Mouse (Mus musculus) gastrocnemius, adult 18-20 months (tissue): Measurements from ENCODE around the gene Bscl2. TPM values are rescaled to one million over a fixed set of nuclear protein-coding genes. Genes with fewer than 3 reads are reported as not detected.
"Not testable (repeated sequence)": the region's sequence is repeated elsewhere in the genome, so short reads cannot be mapped to it uniquely, and the experiment has no call there.

Experiments used
- DNase-seq: peaks from one replicate; pipeline ENCODE4 v3.0.0; 2021; ENCODE audit warnings: low spot score
- total RNA-seq, 2 experiments: library from RNA; stranded (reverse); gene quantifications; 2 replicates each; pipeline ENCODE4 v1.2.3; 2021

Bscl2 gene
- total RNA-seq, 2 experiments from 2014 or later, result 16.4 to 16.6 TPM

GRCm38 (mm10) chr19:8870838-8871237 lies 33.6 kb downstream of the Bscl2 start:
- DNase-seq, result no peak

DNA sequence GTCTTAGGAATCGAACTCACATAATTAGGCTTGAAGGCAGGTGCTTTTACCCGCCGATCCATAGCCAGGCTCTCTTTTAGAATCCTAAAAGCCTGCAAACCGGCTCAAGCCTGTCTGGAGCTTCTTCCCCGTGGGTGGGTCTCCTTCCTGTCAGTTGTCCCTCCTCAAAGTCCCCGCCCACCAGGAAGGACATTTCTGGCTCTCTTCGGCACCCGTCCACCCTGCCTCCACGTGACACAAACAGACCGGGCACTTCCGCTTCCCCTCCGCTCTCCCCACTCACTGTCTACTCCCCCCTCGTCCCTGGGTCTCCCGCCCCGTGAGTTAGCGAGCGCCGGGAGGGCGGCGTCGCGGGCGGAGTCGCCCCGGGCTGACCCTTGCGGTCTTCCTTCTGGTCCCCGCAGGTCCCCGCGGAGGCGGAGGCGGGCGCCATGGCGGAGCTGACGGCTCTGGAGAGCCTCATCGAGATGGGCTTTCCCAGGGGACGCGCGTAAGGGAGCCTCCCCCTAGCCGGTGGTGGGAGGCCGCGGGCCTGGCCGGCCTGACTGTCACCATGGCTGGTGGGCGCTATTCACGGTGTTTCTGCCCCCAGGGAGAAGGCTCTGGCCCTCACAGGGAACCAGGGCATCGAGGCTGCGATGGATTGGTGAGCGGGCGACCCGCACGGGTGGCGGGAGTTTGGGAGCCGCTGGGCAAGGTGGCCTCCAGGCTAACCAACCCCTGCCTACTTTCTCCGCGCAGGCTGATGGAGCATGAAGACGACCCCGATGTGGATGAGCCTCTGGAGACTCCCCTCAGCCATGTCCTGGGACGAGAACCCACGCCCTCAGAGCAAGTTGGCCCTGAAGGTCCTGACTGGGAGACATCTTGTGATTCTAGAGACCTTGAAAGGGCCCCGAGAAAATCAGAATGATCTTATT lies 34.3 kb downstream of the Bscl2 start, which contains the start of gene Ubxn1:
Gene Ubxn1 (plus strand): TSS at position 230 of the 920 bp plus-strand sequence.
- peak; percentile 99 for DNase-seq

GRCm38 (mm10) chr19:8872266-8872840 lies 35.1 kb downstream of the Bscl2 start:
- DNase-seq, result no peak

DNA sequence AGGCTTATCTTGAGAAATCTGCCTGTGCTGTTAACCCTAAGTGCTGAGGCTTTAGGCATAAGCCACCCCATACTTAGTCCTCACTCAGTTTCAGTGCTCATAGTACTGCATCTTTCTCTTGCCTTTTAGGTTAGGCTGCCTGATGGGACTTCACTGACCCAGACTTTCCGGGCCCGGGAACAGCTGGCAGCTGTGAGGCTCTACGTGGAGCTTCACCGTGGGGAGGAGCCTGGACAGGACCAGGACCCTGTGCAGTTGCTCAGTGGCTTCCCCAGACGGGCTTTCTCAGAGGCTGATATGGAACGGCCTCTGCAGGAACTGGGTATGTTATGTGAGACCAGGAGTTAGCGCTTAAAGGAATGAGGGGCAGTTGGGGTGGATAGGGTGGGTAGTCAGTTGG lies 37.8 kb downstream of the Bscl2 start:
- no peak for DNase-seq

DNA sequence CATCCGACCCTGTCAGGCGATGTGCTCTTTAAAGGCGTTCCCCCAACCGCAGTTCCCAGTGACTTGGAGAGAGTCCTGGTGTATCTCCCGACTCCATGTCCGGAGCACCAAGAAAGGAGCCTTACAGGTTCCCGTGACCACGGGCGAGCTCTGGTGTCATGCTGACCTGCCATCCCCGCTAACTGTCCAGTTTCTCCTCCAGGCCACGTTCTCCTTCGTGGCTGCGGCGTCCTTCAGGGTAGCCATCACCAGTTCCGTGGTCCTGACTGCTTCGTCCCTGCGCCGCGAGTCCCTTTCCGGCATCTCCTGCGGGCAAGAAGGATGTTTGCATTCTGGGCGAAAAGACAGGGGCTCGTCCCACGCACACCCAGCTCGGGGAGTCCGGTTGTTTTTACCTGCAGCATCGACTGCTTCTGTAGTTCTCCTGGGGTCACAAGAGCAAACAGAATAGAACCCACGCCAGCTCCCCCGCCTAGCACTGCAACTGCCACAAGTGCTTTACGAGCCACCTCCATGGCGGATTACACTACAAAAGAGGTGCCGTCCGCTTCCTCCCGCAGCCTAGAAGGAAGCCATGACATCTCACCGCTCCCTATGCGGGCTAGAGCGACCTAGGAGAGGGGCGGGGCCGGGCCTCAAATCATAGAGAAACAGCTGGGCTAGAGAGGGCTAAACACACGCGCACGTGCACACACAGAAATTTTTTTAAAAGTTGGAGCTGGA lies 43.2 kb downstream of the Bscl2 start, which contains the start of gene Uqcc3:
Gene Uqcc3 (minus strand): TSS at position 613 of the 723 bp plus-strand sequence.
- DNase-seq, result peak; percentile 91

DNA sequence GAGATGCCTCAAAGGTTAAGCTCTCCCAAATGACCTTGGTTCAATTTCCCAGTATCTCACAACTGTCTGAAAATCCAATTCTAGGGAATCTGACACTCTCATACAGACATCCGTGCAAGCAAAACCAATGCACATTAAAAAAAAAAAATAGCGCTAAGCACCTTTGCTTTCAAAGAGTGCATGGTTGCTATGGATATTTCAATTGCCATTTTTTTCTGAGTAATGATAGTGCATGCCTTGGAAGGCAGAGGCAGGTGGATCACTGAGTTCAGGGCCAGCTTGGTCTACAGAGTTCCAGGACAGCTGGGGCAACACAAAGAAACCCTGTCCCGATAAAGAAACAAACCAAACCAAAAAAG lies 43.7 kb downstream of the Bscl2 start:
- no peak for DNase-seq

DNA sequence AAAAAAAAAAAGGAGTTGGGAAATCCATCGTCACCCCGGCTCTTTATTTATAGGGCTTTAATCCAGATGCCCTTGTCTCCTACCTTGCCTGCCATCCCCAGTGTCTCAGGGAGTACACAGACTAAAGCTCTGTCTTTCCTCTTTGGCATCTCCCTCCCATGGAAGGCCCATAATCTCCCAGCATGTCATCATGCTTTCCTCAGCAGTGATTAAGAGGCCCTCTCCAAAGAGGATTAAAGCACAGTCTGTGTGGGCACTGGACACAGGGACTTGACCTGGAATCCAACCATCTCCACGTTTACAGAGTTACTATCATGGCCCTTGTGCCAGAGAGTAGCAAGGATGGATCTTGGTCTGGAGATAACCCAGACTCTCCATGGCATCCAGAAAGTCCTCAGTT lies 46.3 kb downstream of the Bscl2 start, which contains the start of the genes Lbhd1 and Gm49403:
Gene Lbhd1 (plus strand): TSS at position 117 of the 400 bp plus-strand sequence.
Gene Gm49403 (plus strand): TSS at position 315 of the 400 bp plus-strand sequence.
- no peak for DNase-seq

- DNase-seq, result no peak
Observed at GRCm38 (mm10) chr19:8886916-8887584, 49.8 kb downstream of the Bscl2 start.

DNA sequence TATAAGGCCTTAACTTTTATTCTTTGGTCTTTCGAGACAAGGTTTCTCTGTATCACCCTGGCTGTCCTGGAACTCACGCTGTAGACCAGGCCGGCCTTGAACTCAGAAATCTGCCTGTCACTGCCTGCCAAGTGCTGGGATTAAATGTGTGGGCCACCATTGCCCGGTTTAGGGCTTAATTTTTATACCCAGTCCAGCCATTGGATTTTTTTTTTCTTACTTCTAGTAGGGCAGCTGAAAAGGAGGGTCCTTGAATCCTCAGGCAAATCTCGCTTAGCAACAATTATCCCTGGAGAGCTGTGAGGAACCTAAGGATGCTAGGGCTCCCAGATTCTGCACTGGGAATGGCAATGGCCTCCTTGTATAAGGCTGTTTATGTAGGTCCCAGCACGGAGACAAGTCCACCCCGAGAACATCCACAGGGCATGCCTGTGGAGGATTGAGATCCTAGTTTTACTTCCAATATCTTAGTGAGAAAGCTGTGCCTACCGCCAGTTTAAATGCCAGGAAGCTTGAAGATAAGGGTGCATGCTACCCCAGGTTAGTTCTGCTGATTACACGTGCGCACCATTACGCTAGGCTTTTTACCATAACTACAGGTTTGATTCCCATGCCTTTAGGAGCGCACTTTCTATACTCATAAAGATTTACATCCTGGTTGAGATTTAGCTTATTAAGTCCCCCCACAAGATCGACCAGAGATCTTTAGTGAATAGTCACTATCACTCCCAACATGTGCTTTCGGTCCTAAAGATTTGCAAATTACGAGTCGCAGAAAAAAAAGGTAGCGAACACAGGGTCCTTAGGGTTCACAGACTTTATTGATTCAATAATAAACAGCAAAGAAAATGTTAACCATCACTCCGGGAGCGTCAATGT lies 50.6 kb downstream of the Bscl2 start:
- DNase-seq, result no peak

GRCm38 (mm10) chr19:8888511-8889385 lies 51.5 kb downstream of the Bscl2 start, which contains the start of the genes 1810009A15Rik and Gm49416:
Gene 1810009A15Rik (plus strand): TSS chr19:8888853.
Gene Gm49416 (plus strand): TSS chr19:8888926.
- peak; percentile 95 for DNase-seq

DNA sequence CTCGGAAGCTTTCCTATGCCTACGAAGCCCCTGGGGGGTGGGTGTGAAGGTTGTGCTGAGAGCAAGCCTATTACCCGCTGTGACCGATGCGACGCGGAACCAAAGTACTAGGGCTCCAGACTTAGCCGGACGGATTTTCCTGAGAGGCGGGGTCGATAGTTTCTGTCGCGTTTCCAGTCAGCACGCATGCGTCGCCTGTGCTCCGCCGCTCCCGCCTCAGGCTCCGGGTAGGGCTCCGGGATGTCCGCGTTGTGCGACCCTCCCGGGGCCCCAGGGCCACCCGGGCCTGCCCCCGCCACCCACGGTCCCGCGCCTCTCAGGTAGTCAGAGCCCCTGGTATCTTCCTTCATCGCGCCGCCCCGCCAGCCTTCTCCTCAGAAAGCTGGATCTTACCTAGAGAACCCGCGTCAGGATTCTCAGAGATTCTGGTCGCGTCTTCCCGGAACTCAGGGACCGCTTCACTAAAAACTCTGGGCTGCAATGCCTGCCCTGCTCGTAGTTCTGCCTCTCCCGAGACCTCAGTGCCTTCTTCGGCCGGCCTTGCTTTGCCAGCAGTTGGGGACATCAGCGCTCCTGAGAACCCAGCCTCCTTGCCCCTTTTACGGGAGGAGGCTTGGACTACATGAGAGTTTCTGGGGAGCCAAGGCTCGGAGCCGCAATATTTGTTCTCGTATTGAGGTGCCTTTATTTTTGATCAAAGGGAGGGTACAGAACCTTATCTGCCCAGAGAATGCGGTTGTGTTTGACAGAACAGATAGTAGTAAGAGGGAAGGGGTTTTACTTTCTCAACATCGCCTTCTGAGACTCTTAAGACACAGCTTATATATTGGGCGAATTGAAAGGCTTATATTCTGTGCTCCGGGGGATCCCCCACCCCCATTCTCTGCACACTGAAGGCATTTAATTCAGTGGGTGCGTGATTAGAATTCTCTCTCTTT lies 55.8 kb downstream of the Bscl2 start, which contains the start of gene Ints5:
Gene Ints5 (plus strand): TSS at position 177 of the 938 bp plus-strand sequence.
- DNase-seq, result peak; percentile 89

GRCm38 (mm10) chr19:8895397-8895960 lies 58.2 kb downstream of the Bscl2 start:
- DNase-seq, result no peak

DNA sequence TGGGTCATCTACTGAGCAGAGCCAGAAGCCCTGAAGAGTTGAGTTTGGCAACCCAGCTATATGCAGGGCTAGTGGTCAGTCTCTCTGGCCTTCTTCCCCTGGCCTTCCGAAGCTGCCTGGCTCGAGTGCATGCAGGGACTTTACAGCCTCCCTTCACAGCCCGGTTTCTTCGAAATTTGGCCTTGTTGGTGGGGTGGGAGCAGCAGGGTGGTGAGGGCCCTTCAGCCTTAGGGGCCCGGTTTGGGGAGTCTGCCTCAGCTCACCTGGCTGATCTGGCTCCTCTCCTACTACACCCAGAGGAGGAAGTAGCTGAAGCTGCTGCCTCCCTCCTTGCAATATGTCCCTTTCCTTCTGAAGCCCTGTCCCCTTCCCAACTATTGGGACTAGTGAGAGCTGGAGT lies 59.0 kb downstream of the Bscl2 start:
- not testable (repeated sequence) for DNase-seq

DNA sequence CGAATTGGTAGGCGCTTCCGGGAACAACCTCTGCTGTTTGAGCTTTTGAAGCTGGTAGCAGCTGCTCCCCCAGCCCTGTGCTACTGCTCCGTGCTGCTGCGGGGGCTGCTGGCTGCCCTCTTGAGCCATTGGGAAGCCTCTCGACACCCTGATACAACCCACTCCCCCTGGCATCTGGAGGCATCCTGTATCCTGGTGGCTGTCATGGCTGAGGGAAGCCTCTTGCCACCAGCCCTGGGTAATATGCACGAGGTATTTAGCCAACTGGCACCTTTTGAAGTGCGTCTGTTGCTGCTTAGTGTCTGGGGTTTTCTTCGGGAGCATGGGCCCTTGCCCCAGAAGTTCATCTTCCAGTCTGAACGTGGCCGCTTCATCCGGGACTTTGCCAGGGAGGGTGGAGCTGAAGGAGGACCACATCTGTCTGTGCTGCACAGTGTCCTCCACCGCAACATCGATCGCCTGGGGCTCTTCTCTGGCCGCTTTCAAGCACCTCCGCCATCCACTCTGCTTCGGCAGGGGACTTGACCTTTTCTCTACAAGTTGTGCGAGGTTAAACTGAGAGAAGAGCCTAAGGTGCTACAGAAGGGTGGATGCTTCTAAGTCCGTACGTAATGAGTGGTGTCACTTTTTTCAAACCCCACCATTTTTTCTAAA lies 60.1 kb downstream of the Bscl2 start:
- peak; percentile 33 for DNase-seq

DNA sequence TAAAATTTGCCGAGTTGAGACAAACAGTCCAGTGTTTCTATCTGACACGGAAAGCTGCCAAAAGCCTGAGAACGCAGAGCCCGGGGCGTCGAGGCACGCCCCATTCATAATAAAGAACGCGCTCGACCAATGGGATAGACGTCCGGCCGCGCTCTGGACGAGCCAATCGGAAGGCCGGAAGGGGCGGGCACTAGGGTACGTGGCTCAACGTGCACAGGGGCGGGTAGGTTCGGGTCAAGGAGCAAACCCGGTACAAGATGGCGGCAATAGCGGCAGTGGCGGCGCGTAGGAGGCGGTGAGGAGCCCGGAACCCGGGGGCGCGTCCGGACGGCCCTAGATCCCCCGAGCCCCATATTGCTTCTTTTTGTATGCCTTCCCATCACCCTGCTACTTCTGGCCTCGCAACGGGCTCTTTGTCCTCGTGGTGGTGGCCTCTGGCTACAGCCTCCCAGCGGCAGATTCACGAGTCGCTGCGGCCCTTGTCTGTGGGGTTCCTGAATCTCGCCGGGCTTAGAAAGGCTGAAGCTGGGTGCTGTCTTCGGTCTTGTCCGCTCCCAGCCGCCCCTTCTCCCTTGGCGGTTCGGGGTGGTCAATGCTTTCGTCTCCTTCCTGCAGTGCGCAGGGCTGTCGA lies 60.7 kb downstream of the Bscl2 start, which contains the start of gene Ganab:
Gene Ganab (plus strand): TSS at position 207 of the 631 bp plus-strand sequence.
- peak; percentile 94 for DNase-seq
